Mouse (Mus musculus): ENCODE results near the gene Car6.

The Car6 gene

DNA sequence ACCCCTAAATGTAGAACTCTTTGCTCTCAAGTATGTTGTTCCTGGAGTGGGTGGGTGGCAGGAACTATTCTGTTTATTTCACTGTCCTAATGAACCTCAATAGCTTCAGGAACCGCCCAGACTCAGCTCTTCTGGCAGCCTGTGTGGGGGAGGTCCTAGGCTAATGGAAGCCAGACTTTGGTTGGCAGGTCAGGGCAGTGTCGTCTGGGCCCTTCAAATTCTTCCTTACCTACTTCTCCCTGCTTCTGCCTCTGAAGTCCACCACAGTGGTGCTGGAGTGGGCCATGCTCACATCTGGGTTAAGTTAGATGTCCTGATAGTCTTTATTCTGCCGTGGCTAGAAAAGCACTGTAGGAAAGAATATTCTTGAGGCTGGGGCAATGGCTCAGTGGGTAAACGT, 23.0 kb downstream of the Car6 start:
- DNase-seq (ENCODE audit: low spot score): no peak

DNA sequence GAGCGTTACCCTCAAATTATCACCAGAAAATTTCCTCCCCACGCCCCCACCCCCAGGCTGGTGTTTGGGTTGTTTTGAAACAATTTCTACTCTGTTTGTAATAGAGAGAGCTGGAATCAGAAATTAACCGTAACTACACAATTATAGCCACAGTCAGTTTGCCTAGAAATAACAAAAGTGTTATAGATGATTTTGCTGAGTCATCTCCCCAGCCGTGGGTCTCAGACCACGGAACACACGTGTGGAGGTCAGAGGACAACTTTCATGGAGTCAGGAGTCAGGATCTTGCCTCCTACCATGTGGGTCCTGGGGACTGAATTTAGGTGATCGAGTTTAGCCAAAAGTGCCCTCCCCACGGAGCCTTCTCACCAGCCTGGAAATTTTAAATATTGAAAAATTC, 24.0 kb downstream of the Car6 start:
- no peak for DNase-seq (ENCODE audit: low spot score)

DNA sequence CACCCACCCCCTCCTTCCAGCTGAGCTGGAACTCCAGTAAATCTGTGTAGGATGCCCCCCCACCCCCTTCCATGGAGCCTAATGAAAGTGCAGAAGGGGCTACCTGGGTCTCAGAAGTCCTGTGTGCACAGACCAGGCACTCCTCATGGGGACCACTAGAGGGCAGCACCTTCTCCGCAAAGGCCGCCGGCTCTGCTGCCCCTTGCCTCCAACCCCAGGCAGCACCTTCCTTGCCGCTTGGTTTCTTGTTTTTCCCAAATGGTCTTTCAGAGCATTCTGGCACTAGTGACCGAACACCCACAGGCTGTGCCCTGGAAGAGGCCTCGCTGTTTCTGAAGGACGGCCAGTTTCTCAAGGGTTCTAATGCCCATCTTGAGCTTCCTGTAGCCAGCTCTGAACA, 24.6 kb downstream of the Car6 start:
- DNase-seq (ENCODE audit: low spot score): peak; percentile 50

DNA sequence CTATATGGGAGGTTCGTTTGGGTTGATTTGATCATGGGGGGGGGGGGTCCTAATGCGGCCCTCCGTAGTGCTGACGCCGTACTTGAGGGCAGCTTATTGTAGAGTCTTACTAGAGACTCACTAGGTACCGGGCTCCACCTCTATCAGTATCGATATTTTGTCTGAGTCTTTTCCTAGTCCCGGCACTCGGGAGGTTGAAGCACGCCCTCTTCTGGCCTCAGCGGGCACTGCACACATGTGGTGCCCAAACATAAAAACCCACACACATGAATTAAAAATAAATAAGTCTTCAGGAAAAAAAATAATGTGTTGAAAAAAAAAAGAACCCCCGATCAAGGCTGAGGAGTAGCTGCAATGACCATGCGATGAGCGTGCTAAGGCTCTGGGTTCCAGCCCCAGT, 27.1 kb downstream of the Car6 start:
- no peak for DNase-seq (ENCODE audit: low spot score)

DNA sequence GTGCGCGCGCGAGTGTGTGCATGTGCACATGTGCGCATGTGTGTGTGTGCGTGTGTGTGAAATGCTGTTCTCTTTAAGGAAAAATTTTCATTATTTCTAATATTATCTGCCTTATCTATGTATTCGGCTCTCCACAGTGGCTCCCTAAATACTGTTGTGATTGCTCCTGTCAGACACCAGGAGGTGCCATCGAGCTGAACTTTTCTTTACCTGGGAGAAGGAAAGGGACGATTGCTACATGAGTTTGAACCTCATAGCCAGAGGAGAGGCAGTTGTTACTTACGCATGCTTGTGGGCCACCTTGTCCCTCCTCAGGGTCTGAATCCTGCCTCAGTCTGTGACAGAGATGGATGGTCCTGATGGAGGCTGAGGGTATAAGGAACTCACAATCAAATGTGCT, 27.9 kb downstream of the Car6 start:
- peak; percentile 30 for DNase-seq (ENCODE audit: low spot score)

DNA sequence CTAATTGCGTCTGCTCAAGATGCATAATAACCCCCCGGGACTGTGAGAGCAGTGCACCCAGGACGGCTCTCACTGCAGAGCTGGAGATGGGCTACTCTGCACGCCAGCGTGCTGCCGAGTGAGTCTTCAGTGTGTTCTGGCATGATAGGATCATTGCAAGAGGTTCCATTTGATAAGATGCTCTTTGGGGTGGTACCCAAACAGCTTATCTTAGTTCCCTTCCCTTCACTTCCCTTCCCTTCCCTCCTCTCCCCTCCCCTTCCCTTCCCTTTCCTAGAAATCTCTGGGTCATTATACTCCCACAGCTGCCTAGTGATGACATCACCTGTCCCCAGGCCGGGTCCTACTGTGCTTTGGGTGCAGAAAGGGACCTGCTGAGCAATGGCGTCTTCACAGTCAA, 29.0 kb downstream of the Car6 start:
- no peak for DNase-seq (ENCODE audit: low spot score)

DNA sequence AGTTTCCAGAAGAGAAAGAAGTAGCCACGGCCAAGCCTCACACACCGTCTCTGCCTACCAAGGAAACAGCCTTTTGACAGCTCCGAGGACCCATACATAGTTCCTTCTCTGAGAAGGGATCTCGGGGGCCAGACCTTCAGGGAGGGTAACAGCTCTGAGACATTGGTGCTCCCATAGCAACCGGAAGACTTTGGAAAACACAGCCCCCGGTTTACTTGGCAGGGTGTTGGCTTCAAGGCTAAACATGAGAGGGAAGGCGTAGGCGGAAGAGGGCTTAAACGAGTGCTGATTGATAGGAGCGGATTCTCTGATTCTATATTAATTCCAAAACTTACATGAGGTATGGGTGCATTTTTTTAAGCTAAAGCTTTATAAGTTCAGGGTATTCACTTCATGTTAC, 32.7 kb downstream of the Car6 start:
- no peak for DNase-seq (ENCODE audit: low spot score)

DNA sequence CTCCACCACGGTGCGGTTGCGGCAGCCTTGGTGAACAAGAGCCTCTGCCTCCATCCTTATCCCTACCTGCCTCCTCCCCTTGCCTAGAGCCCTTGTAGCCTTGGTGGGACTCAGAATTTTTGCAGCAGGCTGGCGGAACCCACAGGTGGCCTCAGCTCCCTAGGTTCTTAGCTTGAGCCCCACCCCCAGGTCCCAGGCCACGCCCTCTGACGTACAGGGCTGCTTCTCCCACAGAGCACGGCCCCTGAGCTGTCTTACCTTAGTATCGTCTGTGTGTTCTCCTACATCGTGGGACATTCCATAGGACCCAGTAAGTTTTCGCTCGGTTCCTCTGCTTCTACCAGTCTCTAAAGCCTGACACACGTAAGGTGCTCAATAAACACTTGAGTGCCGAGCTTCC, 36.3 kb downstream of the Car6 start:
- DNase-seq (ENCODE audit: low spot score): no peak

DNA sequence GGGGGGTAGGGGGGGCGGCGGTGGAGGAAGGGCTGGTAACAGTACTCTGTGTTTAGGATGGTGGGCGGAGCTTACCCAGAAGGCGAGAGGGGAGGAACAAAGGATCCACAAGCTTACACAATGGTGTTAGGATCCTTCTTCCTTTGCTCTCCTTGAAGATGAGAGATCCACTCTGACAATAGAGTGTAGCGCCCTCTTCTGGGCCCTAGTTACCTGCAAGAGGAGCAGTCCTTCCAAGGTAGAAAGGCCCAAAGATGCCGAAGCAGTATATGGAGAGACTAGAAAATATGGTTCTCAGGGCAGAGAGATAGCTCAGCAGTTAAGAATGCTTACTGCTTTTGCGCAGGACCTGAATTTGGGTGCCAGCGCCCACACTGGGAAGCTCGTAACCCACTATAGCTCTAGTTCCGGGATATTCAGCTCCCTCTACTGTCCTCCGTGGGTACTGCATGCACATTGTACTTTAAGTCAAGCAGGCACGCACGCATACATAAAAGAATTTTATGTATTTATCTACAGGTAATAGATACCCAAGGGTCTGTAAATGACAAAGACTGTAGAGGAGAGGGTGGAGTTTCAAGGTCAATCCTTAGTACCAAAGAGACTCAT, 38.5 kb downstream of the Car6 start:
- no peak for DNase-seq (ENCODE audit: low spot score)

DNA sequence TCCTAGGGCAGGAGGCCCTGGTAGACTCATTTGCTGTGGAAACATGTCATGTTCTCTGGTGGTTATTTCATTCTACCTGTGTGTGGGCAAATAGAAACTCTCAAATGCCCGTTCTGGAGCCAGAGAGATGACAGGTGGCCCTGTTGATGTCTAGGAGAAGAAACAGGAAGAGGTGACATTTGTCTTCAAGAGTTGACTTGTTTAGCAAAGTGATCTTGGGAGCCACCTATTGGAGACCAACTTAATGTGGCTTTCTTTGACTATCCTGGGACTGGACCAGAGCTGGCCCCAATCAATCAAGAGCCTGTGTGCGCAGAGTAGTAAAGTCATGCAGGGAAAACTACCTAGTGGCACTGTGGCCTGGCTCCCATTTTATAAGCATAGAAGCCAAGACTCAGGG, 41.7 kb downstream of the Car6 start:
- DNase-seq (ENCODE audit: low spot score): no peak

DNA sequence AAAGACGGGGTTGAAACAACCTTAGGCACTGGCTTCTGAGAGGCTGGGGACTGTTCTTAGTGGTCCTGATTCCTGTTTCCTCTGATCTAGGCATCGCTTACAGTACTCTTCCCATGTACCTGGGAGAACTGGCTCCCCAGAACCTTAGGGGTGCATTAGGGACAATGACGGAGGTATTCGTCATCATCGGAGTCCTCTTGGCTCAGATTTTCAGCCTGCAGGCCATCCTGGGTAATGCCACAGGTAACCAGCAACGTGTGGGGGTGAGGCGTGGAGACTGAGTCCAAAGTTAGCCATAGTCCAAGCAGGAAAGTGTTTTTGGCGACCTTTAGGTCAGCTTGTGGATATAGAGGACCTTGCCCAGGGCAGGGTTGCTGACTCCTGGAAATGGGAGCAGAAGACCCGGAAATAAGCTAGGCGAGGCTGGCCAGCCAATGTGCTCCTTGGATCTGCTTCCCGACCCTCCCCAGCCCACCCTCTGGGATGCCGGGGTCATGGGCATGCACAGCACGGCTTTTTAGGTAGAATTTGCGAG, 43.7 kb downstream of the Car6 start:
- DNase-seq (ENCODE audit: low spot score): no peak

DNA sequence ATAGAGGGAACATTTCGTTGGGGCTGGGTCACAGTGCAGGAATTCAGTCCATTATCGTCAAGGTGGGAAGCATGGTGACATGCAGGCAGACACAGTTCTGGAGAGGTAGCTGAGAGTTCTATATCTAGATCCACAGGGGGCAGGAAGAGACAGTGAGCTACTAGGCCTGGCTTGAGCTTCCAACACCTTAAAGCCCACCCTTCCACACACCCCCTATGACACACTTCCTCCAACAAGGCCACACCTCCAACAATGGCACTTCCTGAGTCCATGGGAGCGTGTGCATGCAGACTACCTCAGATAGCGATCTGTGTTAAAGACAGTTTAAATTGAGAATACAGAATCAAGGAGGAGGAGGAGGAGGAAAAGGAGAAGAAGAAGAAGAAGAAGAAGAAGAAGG, 45.4 kb downstream of the Car6 start:
- no peak for DNase-seq (ENCODE audit: low spot score)

DNA sequence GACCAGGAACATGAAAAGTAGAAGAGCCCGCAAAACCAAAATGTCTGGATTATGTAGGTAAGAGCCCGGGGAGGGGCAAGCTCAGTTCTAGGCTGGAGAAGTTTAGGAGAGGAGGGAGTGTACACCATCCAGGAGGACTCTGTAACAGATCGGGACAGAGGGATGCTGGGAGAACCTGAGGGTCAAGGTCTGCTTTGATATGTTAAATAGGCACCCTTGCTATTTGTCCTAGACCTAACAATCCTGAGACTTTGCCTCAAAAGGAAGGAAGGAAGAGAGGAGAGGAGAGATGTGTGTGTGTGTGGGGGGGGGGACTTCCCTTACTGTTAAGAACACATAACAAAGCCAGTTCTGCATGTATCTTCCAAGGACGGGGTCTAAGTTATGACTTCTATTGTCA, 45.8 kb downstream of the Car6 start:
- DNase-seq (ENCODE audit: low spot score): no peak

DNA sequence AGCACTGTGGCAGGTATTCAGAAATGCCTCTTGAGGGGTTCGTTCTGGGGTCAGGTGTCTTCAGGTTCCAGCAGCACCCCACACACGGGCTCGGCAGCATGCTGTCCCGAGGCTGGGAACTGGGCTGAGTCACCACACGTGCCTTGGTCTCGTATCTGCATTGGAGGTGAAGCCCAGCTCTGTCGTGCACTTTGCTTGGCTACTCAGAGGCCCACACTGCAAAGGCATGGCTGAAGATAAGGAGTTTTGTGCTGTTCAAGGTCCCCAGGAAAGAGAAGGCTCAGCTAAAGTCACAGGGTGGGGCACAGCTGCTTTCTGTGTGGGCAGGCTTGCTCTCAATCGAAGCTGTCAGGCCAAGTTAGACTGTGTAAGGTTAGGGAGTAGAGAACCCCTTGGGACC, 48.6 kb downstream of the Car6 start:
- no peak for DNase-seq (ENCODE audit: low spot score)

DNA sequence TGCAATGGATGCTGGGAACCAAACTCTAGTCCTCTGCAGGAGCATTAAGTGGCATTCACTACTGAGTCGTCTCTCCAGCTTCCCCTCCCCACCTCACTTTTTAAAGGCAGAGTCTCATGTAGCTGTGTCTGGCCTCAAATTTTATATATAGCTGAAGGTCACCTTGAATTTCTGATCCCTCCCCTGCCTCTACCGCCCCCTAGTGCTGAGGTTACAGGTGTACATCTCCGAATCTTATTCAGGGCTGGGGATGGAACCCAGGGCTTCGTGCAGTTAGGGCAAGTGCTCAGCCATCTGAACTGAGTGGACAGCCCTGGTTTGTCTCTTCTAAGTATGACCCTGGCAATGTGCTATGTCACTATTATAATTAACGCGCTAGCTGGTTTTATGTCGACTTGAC, 50.1 kb downstream of the Car6 start:
- no peak for DNase-seq (ENCODE audit: low spot score)

DNA sequence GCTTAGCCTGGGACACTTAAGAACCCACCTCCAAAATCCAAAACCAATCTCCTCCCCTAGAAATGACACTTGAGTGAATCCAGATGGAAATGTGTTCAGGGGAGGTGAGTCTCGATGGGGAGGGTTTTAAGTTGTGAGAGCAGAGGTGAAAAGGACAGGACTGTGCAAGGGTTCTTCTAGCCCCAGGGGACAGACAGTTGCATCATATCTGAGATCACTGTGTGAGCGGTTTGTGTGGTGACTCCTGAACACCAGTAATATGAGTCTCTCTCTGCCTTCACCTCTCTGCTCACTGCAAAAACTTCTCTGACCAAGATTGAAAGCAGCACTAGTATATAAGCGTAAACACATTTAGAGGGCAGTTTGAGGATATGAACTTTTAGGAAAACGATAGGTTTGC, 54.8 kb downstream of the Car6 start:
- DNase-seq (ENCODE audit: low spot score): no peak

DNA sequence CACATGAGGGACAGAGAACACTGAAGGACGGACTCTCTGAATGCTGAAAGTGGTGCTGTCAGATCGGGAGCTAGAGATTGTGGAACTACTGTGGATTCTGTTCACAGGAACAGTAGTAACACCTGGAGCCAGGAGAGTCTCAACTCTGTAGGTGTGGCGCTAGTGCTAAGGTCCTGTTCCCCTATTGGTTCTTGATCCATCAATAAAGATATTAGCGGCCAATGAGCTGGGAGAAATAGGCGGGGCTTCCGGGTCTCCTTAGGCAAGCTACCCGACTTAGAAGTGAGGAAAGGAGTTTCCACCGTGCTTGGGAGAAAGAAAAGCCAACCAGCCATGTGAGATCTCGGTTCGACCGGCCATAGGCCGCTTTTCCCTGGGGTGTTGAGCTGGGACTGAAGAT, 56.9 kb downstream of the Car6 start:
- DNase-seq (ENCODE audit: low spot score): no peak

DNA sequence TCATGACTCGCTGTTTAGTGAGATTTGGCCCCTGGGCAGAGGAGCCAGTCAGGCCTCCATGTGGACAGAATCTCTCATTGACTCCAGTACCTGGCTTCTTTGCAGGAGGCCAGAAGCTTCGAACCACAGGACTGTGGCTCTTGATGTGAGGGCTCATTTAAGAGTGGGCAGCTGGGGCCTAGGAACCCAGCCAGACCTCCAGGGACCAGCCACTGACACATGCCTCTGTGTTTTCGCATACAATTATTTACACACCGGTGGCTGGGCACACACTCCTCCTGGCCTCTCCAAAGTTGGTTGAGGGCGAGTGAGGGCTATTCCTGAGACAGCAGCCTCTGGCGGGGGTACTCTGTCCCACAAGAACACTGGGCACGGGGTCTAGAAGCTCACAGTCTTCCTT, 60.8 kb downstream of the Car6 start:
- DNase-seq (ENCODE audit: low spot score): no peak

DNA sequence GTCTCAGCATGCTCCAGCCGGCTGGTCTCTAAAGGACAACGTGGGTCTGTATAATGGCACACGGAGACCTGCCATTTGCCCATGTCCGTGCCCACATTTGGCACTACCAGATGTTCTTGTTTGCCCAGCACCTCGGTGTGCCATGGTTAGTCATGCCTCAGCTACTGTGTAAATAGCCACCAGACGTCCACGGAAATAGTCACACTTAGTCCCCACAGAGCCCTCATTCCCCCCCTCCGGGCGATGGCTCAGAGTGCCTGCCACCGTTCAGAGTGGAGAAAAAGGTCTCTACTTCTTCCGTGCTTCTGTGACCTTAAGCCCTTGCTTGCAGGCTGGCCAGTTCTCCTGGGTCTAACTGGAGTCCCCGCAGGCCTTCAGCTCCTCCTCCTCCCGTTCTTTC, 62.0 kb downstream of the Car6 start:
- no peak for DNase-seq (ENCODE audit: low spot score)

DNA sequence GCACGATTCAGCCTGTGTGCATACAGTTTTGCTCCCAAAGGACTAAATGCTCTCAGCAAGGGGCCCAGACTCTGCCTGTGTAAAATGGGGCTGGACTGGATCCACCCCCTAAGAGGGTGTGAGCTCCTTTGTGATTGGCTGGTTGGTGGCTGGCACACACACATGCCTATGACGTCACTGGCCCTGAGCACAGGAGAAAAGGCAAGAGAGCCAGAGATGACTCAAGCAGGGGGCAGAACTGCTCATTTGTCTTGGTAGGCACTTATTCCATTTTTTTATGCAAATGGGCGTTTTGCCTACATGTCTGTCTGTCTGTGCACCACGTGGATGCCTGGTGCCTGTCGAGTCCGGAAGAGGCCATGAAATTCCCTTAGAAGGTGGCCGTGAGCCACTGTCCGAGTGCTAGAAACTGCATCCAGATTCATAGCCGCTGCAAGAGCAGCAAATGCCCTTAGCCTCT, 63.0 kb downstream of the Car6 start:
- DNase-seq (ENCODE audit: low spot score): peak; percentile 85

DNA sequence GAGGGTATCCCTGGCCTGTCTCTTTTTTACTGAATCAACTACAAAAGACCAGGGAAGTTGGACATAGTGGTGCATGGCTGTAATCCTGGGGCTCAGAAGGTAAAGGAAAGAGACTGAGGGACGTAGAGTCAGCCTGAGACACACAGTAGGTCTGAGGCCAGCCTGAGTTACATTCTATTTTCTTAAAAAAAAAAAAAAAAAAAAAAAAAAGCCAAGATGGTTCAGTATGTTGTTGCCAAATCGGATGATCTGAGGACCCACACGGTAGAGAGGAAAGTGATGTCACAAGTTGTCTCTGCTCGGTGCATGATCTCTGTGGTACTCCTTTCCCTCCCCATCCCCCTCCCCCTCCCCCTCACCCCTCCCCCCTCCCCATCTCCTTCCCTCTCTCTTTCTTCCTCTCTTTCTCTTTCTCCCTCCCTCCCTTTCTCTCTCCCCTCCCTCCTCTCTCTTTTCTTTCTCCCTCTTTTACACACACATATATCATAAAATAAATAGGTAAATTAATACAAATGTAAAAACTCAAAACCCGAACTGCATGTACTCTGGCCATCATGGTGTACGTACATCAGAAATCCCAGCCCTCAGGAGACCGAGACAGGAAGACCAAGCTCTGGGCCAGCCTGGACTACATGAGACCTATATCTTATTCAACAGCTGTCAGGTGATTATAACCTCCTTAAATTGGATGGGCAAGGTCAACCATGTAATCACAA, 63.6 kb downstream of the Car6 start:
- no peak for DNase-seq (ENCODE audit: low spot score)

Data from MN1 (cell line).